Mouse (Mus musculus) limb, embryonic 12.5 days (tissue): ENCODE data around the gene Lrp11. TPM values are rescaled to one million over a fixed set of nuclear protein-coding genes. Genes with fewer than 3 reads are reported as not detected.
A peak's percentile ranks its signal among the peaks of the same experiment; 100 is the strongest.

ENCODE experiments used
- ATAC-seq: fragments of 200-750 bp; cut with Nextera tagmentation; 2 replicates; pipeline ENCODE4 v1.8.0; 2017; ENCODE audit warnings: low read depth, moderate TSS enrichment; ENCODE audit not compliant: insufficient number of reproducible peaks, insufficient read depth, low FRiP score, low TSS enrichment
- H3K27ac ChIP-seq: fragments of 300-500 bp; sonication (generic); 2 replicates; pipeline ENCODE4 v1.5.1; 2016; ENCODE audit warnings: mild to moderate bottlenecking, moderate library complexity
- H3K27me3 ChIP-seq: fragments of 300-500 bp; sonication (generic); 2 replicates; pipeline ENCODE4 v1.6.1; 2016; ENCODE audit warnings: mild to moderate bottlenecking, moderate library complexity
- H3K36me3 ChIP-seq: fragments of 300-500 bp; sonication (generic); 2 replicates; pipeline ENCODE4 v1.6.1; 2016; ENCODE audit warnings: mild to moderate bottlenecking, moderate library complexity
- H3K4me1 ChIP-seq: fragments of 300-500 bp; sonication (generic); replicated peaks from 2 replicates; pipeline ENCODE4 v1.6.1; 2016
- H3K4me2 ChIP-seq: fragments of 300-500 bp; sonication (generic); 2 replicates; pipeline ENCODE4 v1.6.1; 2016; ENCODE audit warnings: mild to moderate bottlenecking, moderate library complexity
- H3K4me3 ChIP-seq: fragments of 300-500 bp; sonication (generic); replicated peaks from 2 replicates; pipeline ENCODE4 v1.5.1; 2016; ENCODE audit warnings: mild to moderate bottlenecking
- H3K9ac ChIP-seq: fragments of 300-500 bp; sonication (generic); replicated peaks from 2 replicates; pipeline ENCODE4 v1.6.1; 2016; ENCODE audit warnings: mild to moderate bottlenecking, moderate library complexity
- H3K9me3 ChIP-seq: fragments of 300-500 bp; sonication (generic); 2 replicates; pipeline ENCODE4 v1.6.1; 2016; ENCODE audit warnings: mild to moderate bottlenecking, moderate library complexity
- WGBS: fragments of 180-500 bp; shearing (Covaris S2); methylation state at CpG from one replicate; pipeline ENCODE4 v1.1.7; 2016; 5-methylcytosine and 5-hydroxymethylcytosine counted together
- polyA plus RNA-seq: library from polyadenylated mRNA; unstranded; fragments of >200 nt; fragmentation: Nextera tagmentation; extraction: Ambion mirVana; gene quantifications from 2 replicates; pipeline ENCODE4 v1.2.1, GENCODE M21; 2016

Lrp11 gene
- polyA plus RNA-seq, 1 experiment from 2014 or later: 1.3 TPM

- Histone ChIP-seq H3K36me3 (no peaks in the 10 kb centered on the region), H3K9ac (peak overlapping the region; percentile 81), H3K4me2 (peak overlapping the region; percentile 84), H3K4me3 (peak overlapping the region; percentile 90), H3K27me3 (no peaks in the 10 kb centered on the region), H3K4me1 (peaks cover 13% of the 10 kb centered on the region), H3K27ac (no peak overlapping the region), H3K9me3 (no peaks in the 10 kb centered on the region)
- no peak for ATAC-seq
- 70% methylated on average over 6 of the region's 6 CpGs for WGBS
Measured at GRCm38 (mm10) chr10:7664027-7664526, 74.5 kb downstream of the Lrp11 start.

GRCm38 (mm10) chr10:7664889-7665288 lies 75.3 kb downstream of the Lrp11 start:
- Histone ChIP-seq H3K27ac (no peak overlapping the region), H3K36me3 (peaks cover 6% of the 10 kb centered on the region), H3K4me1 (peaks cover 13% of the 10 kb centered on the region), H3K4me3 (no peak overlapping the region), H3K4me2 (no peak overlapping the region), H3K27me3 (no peaks in the 10 kb centered on the region), H3K9me3 (no peaks in the 10 kb centered on the region), H3K9ac (no peak overlapping the region)
- no peak for ATAC-seq
- WGBS: 88% methylated on average over 1 of the region's 1 CpGs

- H3K36me3 ChIP-seq: peaks cover 28% of the 10 kb centered on the region
- no peaks in the 10 kb centered on the region for H3K27me3 ChIP-seq
- peak within 1 kb of the TSS; percentile 78 for H3K4me2 ChIP-seq
- under 1% methylated on average over 24 of the region's 24 CpGs for WGBS
- H3K27ac ChIP-seq: peak within 1 kb of the TSS; percentile 83
- H3K9me3 ChIP-seq: no peaks in the 10 kb centered on the region
- H3K9ac ChIP-seq: peak within 1 kb of the TSS; percentile 75
- peak within 1 kb of the TSS; percentile 83 for H3K4me3 ChIP-seq
- ATAC-seq: peak; percentile 82
- peaks cover 13% of the 10 kb centered on the region for H3K4me1 ChIP-seq
Measured at GRCm38 (mm10) chr10:7667342-7667802, 77.8 kb downstream of the Lrp11 start, which contains the start of gene Nup43. TSS of gene Nup43 (plus strand) at chr10:7667503.

GRCm38 (mm10) chr10:7673673-7674072 lies 84.1 kb downstream of the Lrp11 start:
- peaks cover 76% of the 10 kb centered on the region for H3K36me3 ChIP-seq
- no peaks in the 10 kb centered on the region for H3K9me3 ChIP-seq
- H3K27ac ChIP-seq: no peak overlapping the region
- ATAC-seq: no peak; the same call in 1 of the 2 replicates
- no peaks in the 10 kb centered on the region for H3K27me3 ChIP-seq
- H3K9ac ChIP-seq: no peak overlapping the region
- no peak overlapping the region for H3K4me3 ChIP-seq
- 68% methylated on average over 1 of the region's 1 CpGs for WGBS
- H3K4me2 ChIP-seq: no peak overlapping the region
- H3K4me1 ChIP-seq: no peaks in the 10 kb centered on the region

Other genes with a start within 250 kb of the Lrp11 start
- gene Ulbp1, start 116.2 kb upstream of the Lrp11 start, polyA plus RNA-seq: 0.65 and 1.4 TPM in 2 replicates
- gene Nup43, start 77.7 kb downstream of the Lrp11 start, polyA plus RNA-seq: 68.9 and 71.8 TPM in 2 replicates
- 116 and 120 TPM in 2 replicates for gene Pcmt1, start 91.3 kb downstream of the Lrp11 start, polyA plus RNA-seq
- gene Lats1, start 91.4 kb downstream of the Lrp11 start, polyA plus RNA-seq: 8.4 and 9.1 TPM in 2 replicates
- 69.5 and 74.9 TPM in 2 replicates for gene Katna1, start 136.2 kb downstream of the Lrp11 start, polyA plus RNA-seq
- gene Ginm1, start 203.0 kb downstream of the Lrp11 start, polyA plus RNA-seq: 60.8 and 68.1 TPM in 2 replicates
- gene Ppil4, start 203.1 kb downstream of the Lrp11 start, polyA plus RNA-seq: 46.9 and 49.2 TPM in 2 replicates
- gene Zc3h12d, start 242.7 kb downstream of the Lrp11 start, polyA plus RNA-seq: 0.29 TPM in 2 replicates